Mouse (Mus musculus) bone marrow, adult 2 months (tissue): ENCODE data around the gene Chchd10.

Experiments used
- CTCF ChIP-seq: fragments of 200-500 bp; IDR thresholded peaks from 2 replicates; pipeline ENCODE4 v1.5.1; 2011; ENCODE audit warnings: low read length, control low read depth; ENCODE audit not compliant: control insufficient read depth, insufficient read depth
- POLR2A ChIP-seq: fragments of 200-500 bp; IDR thresholded peaks from 2 replicates; pipeline ENCODE4 v1.6.1; 2011; ENCODE audit warnings: low read depth, mild to moderate bottlenecking, control low read depth, low read length, borderline replicate concordance; ENCODE audit not compliant: control insufficient read depth

DNA sequence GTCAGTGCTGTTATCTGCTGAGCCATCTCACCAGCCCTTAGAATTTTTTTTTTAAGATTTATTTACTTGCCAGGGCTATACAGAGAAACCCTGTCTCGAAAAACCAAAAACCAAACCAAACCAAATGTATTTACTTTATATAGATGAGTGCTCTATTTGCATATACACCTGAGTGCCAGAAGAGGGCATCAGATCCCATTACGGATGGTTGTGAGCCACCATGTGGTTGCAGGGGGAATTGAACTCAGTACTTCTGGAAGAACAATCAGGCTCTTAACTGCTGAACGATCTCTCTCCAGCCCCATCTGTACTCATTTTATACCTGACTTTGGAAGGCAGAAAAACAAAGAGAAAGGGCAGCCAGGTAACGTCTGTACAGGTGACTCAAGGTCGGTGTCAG is 42.3 kb downstream of the Chchd10 start:
- peak; percentile 65 for TF ChIP-seq CTCF
- no peak for TF ChIP-seq POLR2A
